Mouse (Mus musculus) spleen, adult 2 months (tissue): ENCODE data around the gene Zfp628. TPM values are rescaled to one million over a fixed set of nuclear protein-coding genes. Genes with fewer than 3 reads are reported as not detected.

ENCODE experiments used
- DNase-seq, 2 experiments: peaks; one replicate each; pipeline versions ENCODE4 v3.0.0 to v3.0.0-alpha.2; 2012 to 2021; ENCODE audit warnings: low spot score in 2 of 2, low read depth in 1 of 2
- H3K27ac ChIP-seq: fragments of 200-500 bp; 2 replicates; pipeline ENCODE4 v1.5.1; 2012; ENCODE audit warnings: low read length, inconsistent platforms; ENCODE audit not compliant: insufficient read depth
- H3K27me3 ChIP-seq: fragments of 200-500 bp; 2 replicates; pipeline ENCODE4 v1.6.1; 2012; ENCODE audit warnings: mild to moderate bottlenecking, moderate library complexity, low read length, inconsistent platforms; ENCODE audit not compliant: control insufficient read depth, insufficient read depth
- H3K36me3 ChIP-seq: fragments of 200-500 bp; 2 replicates; pipeline ENCODE4 v1.6.1; 2012; ENCODE audit warnings: mild to moderate bottlenecking, low read length, inconsistent platforms; ENCODE audit not compliant: control insufficient read depth, insufficient read depth
- H3K4me1 ChIP-seq: fragments of 200-500 bp; 2 replicates; pipeline ENCODE4 v1.6.1; 2011; ENCODE audit warnings: inconsistent platforms; ENCODE audit not compliant: control insufficient read depth, insufficient read depth, insufficient read length
- H3K4me3 ChIP-seq: fragments of 200-500 bp; 2 replicates; pipeline ENCODE4 v1.5.1; 2011; ENCODE audit warnings: mild to moderate bottlenecking, inconsistent platforms; ENCODE audit not compliant: insufficient read depth, insufficient read length; ENCODE audit errors: extremely low read depth
- CTCF ChIP-seq: fragments of 200-500 bp; IDR thresholded peaks from 2 replicates; pipeline ENCODE4 v1.5.1; 2011; ENCODE audit warnings: mild to moderate bottlenecking, inconsistent platforms; ENCODE audit not compliant: insufficient read depth, insufficient read length, insufficient replicate concordance; ENCODE audit errors: extremely low read depth
- POLR2A ChIP-seq: fragments of 200-500 bp; IDR thresholded peaks from 2 replicates; pipeline ENCODE4 v1.6.1; 2011; ENCODE audit warnings: low read depth, low read length, inconsistent platforms
- WGBS: fragments of 180-500 bp; shearing (Covaris S2); methylation state at CpG from one replicate; pipeline ENCODE4 v1.1.7; 2018; 5-methylcytosine and 5-hydroxymethylcytosine counted together
- polyA plus RNA-seq: library from polyadenylated mRNA; depleted of rRNA; stranded (reverse); fragments of >200 nt; gene quantifications from 2 replicates; pipeline ENCODE4 v1.2.3, GENCODE M21; 2012

Zfp628 gene
- polyA plus RNA-seq, 1 experiment, result 19.2 TPM

DNA sequence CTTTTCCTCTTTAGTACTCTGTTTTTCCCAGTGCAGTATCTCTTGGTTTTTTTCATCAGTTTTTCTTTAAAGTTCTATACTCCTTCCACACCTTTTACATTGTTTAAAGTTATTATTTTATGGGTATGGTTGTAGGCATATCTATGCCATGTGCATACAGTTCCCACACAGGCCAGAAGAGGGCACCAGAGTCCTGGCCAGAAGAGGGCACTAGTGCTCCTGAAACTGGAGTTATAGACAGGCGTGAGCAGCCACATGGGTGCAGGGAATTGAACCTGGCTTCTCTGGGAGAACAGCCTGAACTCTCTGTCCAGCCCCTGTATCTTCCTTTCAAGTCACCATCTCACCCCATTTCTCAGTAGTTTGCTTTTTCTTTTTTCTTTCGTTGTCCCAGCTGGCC is 23.4 kb downstream of the Zfp628 start:
- no peaks in the 10 kb centered on the region for H3K27me3 ChIP-seq
- WGBS, result 32% methylated on average over 2 of the region's 2 CpGs

DNA sequence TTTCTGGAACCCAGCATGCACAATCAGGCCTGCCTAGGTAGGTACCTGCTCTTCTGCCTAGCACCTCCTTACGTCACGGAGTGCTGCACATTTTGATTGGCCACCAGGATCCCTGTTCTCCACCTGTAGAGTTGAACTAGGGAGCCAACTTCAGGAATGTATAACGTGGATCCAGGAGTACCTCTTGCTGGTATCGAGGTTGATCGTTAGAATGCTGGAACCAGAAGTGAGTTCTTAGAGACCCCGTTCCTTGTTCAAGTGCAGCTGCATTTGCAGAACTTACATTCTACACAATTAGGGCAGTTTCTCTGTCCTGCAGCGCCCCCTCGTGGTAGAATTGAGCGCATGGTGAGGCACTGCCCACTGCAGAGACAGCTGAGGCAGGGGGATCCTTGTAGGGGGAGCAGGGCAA is 25.1 kb downstream of the Zfp628 start:
- WGBS, result 17% methylated on average over 9 of the region's 9 CpGs
- TF ChIP-seq CTCF, result peak; percentile 83; the same call in 1 of the 2 replicates
- TF ChIP-seq POLR2A, result no peak
- Histone ChIP-seq H3K4me1 (peaks cover 5% of the 10 kb centered on the region; the same call in 1 of the 2 replicates), H3K27me3 (no peaks in the 10 kb centered on the region), H3K27ac (no peak overlapping the region), H3K36me3 (no peaks in the 10 kb centered on the region), H3K4me3 (no peak overlapping the region)
- peak; percentile 67 to 81 for DNase-seq

More for the DNA sequence above, 23.4 kb downstream of the Zfp628 start:
- Histone ChIP-seq H3K4me1 (peaks cover 1% of the 10 kb centered on the region; the same call in 1 of the 2 replicates), H3K36me3 (no peaks in the 10 kb centered on the region), H3K27ac (no peak overlapping the region), H3K4me3 (no peak overlapping the region)
- TF ChIP-seq CTCF (peak; percentile 74; the same call in 1 of the 2 replicates), POLR2A (no peak)
- DNase-seq, result peak in 1 of 2 experiments; percentile 77

DNA sequence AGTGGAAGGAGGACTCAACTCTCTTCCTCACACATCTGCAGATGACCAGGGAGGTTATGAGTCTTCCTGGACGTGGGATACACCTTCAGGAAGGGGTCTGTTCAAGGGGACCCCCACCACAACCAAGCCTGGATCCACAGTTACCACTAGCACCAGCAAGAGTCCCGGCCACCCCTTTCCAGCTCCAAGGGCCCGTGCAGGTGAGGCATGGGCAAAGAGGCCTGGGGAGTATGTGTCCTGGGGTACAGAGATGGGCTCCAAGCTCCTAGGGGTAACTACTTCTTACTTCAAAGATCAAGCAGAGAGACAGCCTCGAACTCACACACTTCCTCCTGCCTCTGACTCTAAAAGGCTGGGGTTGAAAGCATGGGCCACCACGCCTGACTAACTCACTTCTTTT is 27.7 kb downstream of the Zfp628 start:
- H3K27me3 ChIP-seq, result no peaks in the 10 kb centered on the region
- TF ChIP-seq POLR2A (no peak), CTCF (no peak)
- 48% methylated on average over 5 of the region's 5 CpGs for WGBS
- H3K36me3 ChIP-seq, result no peaks in the 10 kb centered on the region
- no peak overlapping the region for H3K4me3 ChIP-seq
- DNase-seq, result no peak
- H3K27ac ChIP-seq, result no peak overlapping the region
- H3K4me1 ChIP-seq, result peaks cover 5% of the 10 kb centered on the region; the same call in 1 of the 2 replicates

DNA sequence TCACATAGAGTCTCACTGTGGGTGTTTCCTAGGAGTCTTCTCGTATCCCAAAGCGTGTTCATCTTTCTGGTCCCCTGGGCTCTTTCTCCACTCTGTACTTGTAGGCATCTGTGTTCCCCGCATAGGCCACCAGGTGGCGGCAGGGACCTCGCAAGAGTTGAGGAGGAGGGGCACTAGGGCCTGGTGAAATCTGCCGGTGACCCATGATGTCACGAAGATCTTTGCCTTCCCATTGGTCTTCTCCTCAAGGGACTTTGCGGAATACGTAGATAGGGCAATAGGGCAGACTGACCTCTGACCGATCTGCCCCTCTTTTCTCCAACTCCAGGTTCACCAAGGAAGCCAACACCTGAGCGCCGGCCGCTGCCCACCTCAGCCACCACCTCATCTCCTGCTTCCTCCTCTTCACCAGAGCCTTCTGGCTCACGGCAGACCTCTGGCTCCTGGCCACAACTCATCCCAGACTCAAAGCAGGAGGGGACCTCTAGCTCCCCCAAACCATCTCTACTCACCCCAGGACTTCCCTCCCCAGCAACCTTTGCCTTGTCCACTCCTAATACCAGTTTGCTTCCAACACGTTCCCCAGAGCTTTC is 28.3 kb downstream of the Zfp628 start:
- H3K36me3 ChIP-seq, result no peaks in the 10 kb centered on the region
- WGBS, result 9% methylated on average over 15 of the region's 15 CpGs

GRCm38 (mm10) chr7:4947855-4948254 is 32.8 kb downstream of the Zfp628 start:
- H3K4me1 ChIP-seq, result peaks cover 7% of the 10 kb centered on the region; the same call in 1 of the 2 replicates
- H3K36me3 ChIP-seq, result no peaks in the 10 kb centered on the region
- no peak for TF ChIP-seq POLR2A
- TF ChIP-seq CTCF, result no peak
- H3K27me3 ChIP-seq, result no peaks in the 10 kb centered on the region
- no peak for DNase-seq
- no peak overlapping the region for H3K4me3 ChIP-seq
- H3K27ac ChIP-seq, result no peak overlapping the region
- 68% methylated on average over 2 of the region's 2 CpGs for WGBS

More for the DNA sequence above, 28.3 kb downstream of the Zfp628 start:
- Histone ChIP-seq H3K27ac (peak overlapping the region; percentile 66; the same call in 1 of the 2 replicates), H3K4me3 (peak overlapping the region; percentile 58), H3K4me1 (peaks cover 5% of the 10 kb centered on the region; the same call in 1 of the 2 replicates), H3K27me3 (no peaks in the 10 kb centered on the region)
- peak; percentile 91 to 95 for DNase-seq
- TF ChIP-seq CTCF (peak; percentile 98), POLR2A (no peak)

DNA sequence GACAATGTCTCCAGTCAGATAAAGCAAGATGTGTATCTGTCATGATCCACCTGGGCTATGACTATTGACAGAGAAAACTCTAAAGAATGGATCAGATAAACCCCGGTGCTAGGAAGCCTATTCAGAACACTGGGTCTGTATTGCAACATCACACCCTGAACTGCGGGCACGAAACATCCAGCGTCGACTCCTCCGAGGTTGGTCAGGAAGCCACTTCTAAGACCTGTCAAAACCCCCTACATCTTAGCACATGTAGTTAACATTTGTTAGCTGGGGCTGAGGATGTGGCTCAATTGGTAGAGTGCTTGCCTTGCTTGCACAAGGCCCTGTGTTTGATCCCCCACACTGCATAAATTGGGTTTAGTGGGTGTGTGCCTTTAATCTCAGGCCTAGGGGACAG is 33.4 kb downstream of the Zfp628 start:
- H3K27me3 ChIP-seq, result no peaks in the 10 kb centered on the region
- WGBS, result 49% methylated on average over 6 of the region's 6 CpGs
- H3K27ac ChIP-seq, result peak overlapping the region; percentile 29; the same call in 1 of the 2 replicates
- TF ChIP-seq POLR2A (no peak), CTCF (no peak)
- peak in 1 of 2 experiments; percentile 36 for DNase-seq
- no peak overlapping the region for H3K4me3 ChIP-seq
- peaks cover 6% of the 10 kb centered on the region; the same call in 1 of the 2 replicates for H3K4me1 ChIP-seq
- no peaks in the 10 kb centered on the region for H3K36me3 ChIP-seq
